Mouse (Mus musculus) forebrain, embryonic 10.5 days (tissue): ENCODE results near the gene Anxa4. TPM values are rescaled to one million over a fixed set of nuclear protein-coding genes. Genes with fewer than 3 reads are reported as not detected.
A peak's percentile ranks its signal among the peaks of the same experiment; 100 is the strongest.

ENCODE experiments used
- DNase-seq: peaks from one replicate; pipeline ENCODE4 v3.0.0-alpha.2; 2017; ENCODE audit warnings: low spot score; ENCODE audit errors: extremely low spot score
- H3K27ac ChIP-seq: fragments of 300-500 bp; sonication (generic); 2 replicates; pipeline ENCODE4 v1.5.1; 2016; ENCODE audit warnings: mild to moderate bottlenecking
- H3K27me3 ChIP-seq: fragments of 300-500 bp; sonication (generic); 2 replicates; pipeline ENCODE4 v1.6.1; 2016; ENCODE audit warnings: mild to moderate bottlenecking; ENCODE audit not compliant: poor library complexity, severe bottlenecking
- H3K36me3 ChIP-seq: fragments of 300-500 bp; sonication (generic); replicated peaks from 2 replicates; pipeline ENCODE4 v1.6.1; 2016; ENCODE audit warnings: mild to moderate bottlenecking, moderate library complexity
- H3K4me1 ChIP-seq: fragments of 300-500 bp; sonication (generic); 2 replicates; pipeline ENCODE4 v1.6.1; 2016
- H3K4me3 ChIP-seq: fragments of 300-500 bp; sonication (generic); 2 replicates; pipeline ENCODE4 v1.5.1; 2016; ENCODE audit warnings: mild to moderate bottlenecking, moderate library complexity
- H3K9me3 ChIP-seq: fragments of 300-500 bp; sonication (generic); 2 replicates; pipeline ENCODE4 v1.6.1; 2016; ENCODE audit warnings: mild to moderate bottlenecking, moderate library complexity
- WGBS: fragments of 180-500 bp; shearing (Covaris S2); methylation state at CpG from one replicate; pipeline ENCODE4 v1.1.7; 2016; 5-methylcytosine and 5-hydroxymethylcytosine counted together
- polyA plus RNA-seq: library from polyadenylated mRNA; unstranded; fragments of >200 nt; fragmentation: Nextera tagmentation; extraction: Ambion mirVana; gene quantifications from 2 replicates; pipeline ENCODE4 v1.2.1, GENCODE M21; 2016

Anxa4 gene
- polyA plus RNA-seq = 4.2 TPM in 2 replicates

GRCm38 (mm10) chr6:86793021-86793815 is at the start of gene Anxa4:
Gene Anxa4, minus strand, starts transcription at chr6:86793584.
- no peaks in the 10 kb centered on the region for H3K9me3 ChIP-seq
- H3K27ac ChIP-seq = peak within 1 kb of the TSS; percentile 67
- H3K4me3 ChIP-seq = peak within 1 kb of the TSS; percentile 69
- peaks cover 19% of the 10 kb centered on the region for H3K4me1 ChIP-seq
- H3K27me3 ChIP-seq = peaks cover 73% of the 10 kb centered on the region
- under 1% methylated on average over 41 of the region's 41 CpGs for WGBS
- peak; percentile 65 for DNase-seq
- H3K36me3 ChIP-seq = no peaks in the 10 kb centered on the region

GRCm38 (mm10) chr6:86841949-86842348 is 48.6 kb upstream of the Anxa4 start:
- H3K9me3 ChIP-seq = no peaks in the 10 kb centered on the region
- 72% methylated on average over 3 of the region's 3 CpGs for WGBS
- H3K4me3 ChIP-seq = no peak overlapping the region
- no peaks in the 10 kb centered on the region for H3K36me3 ChIP-seq
- H3K27ac ChIP-seq = no peak overlapping the region
- H3K27me3 ChIP-seq = no peaks in the 10 kb centered on the region
- no peak for DNase-seq
- no peaks in the 10 kb centered on the region for H3K4me1 ChIP-seq

GRCm38 (mm10) chr6:86839089-86839488 is 45.7 kb upstream of the Anxa4 start:
- no peak overlapping the region for H3K4me3 ChIP-seq

GRCm38 (mm10) chr6:86832802-86833502 is 39.6 kb upstream of the Anxa4 start:
- no peak overlapping the region for H3K4me3 ChIP-seq
- no peaks in the 10 kb centered on the region for H3K36me3 ChIP-seq
- H3K4me1 ChIP-seq = no peaks in the 10 kb centered on the region
- no peak for DNase-seq
- H3K27me3 ChIP-seq = no peaks in the 10 kb centered on the region
- H3K9me3 ChIP-seq = no peaks in the 10 kb centered on the region
- 88% methylated on average over 13 of the region's 13 CpGs for WGBS
- no peak overlapping the region for H3K27ac ChIP-seq

More at GRCm38 (mm10) chr6:86839089-86839488, 45.7 kb upstream of the Anxa4 start:
- Histone ChIP-seq H3K36me3 (no peaks in the 10 kb centered on the region), H3K27me3 (no peaks in the 10 kb centered on the region), H3K9me3 (no peaks in the 10 kb centered on the region), H3K4me1 (no peaks in the 10 kb centered on the region), H3K27ac (no peak overlapping the region)
- WGBS = 77% methylated on average over 2 of the region's 2 CpGs
- DNase-seq = no peak

- DNase-seq = no peak
- H3K4me3 ChIP-seq = no peak overlapping the region
- 0 out of 2 replicates have a peak overlapping the region, but pooled peaks have one; percentile 25 for H3K27ac ChIP-seq
- no peaks in the 10 kb centered on the region for H3K9me3 ChIP-seq
- H3K27me3 ChIP-seq = no peaks in the 10 kb centered on the region
- no peaks in the 10 kb centered on the region for H3K36me3 ChIP-seq
- WGBS = 86% methylated on average over 10 of the region's 10 CpGs
- H3K4me1 ChIP-seq = no peaks in the 10 kb centered on the region
Observed at GRCm38 (mm10) chr6:86830738-86831500, 37.5 kb upstream of the Anxa4 start.

GRCm38 (mm10) chr6:86829768-86830167 is 36.4 kb upstream of the Anxa4 start:
- no peaks in the 10 kb centered on the region for H3K36me3 ChIP-seq
- WGBS = 88% methylated on average over 6 of the region's 6 CpGs
- no peak overlapping the region for H3K4me3 ChIP-seq
- H3K27me3 ChIP-seq = no peaks in the 10 kb centered on the region
- H3K4me1 ChIP-seq = no peaks in the 10 kb centered on the region
- no peak for DNase-seq
- no peak overlapping the region for H3K27ac ChIP-seq
- H3K9me3 ChIP-seq = no peaks in the 10 kb centered on the region

GRCm38 (mm10) chr6:86827432-86827831 is 34.0 kb upstream of the Anxa4 start:
- no peak for DNase-seq
- Histone ChIP-seq H3K36me3 (no peaks in the 10 kb centered on the region), H3K4me1 (peaks cover 9% of the 10 kb centered on the region), H3K27ac (no peak overlapping the region), H3K4me3 (no peak overlapping the region), H3K9me3 (no peaks in the 10 kb centered on the region), H3K27me3 (peaks cover 22% of the 10 kb centered on the region)
- 86% methylated on average over 2 of the region's 2 CpGs for WGBS

GRCm38 (mm10) chr6:86824401-86824800 is 31.0 kb upstream of the Anxa4 start:
- no peak overlapping the region for H3K27ac ChIP-seq
- H3K9me3 ChIP-seq = no peaks in the 10 kb centered on the region
- WGBS = 95% methylated on average over 7 of the region's 7 CpGs

GRCm38 (mm10) chr6:86823824-86824223 is 30.4 kb upstream of the Anxa4 start:
- Histone ChIP-seq H3K27ac (no peak overlapping the region), H3K4me3 (no peak overlapping the region), H3K36me3 (no peaks in the 10 kb centered on the region), H3K4me1 (peaks cover 14% of the 10 kb centered on the region), H3K9me3 (no peaks in the 10 kb centered on the region), H3K27me3 (peaks cover 27% of the 10 kb centered on the region)
- 39% methylated on average over 10 of the region's 10 CpGs for WGBS
- no peak for DNase-seq

More at GRCm38 (mm10) chr6:86824401-86824800, 31.0 kb upstream of the Anxa4 start:
- Histone ChIP-seq H3K27me3 (peaks cover 27% of the 10 kb centered on the region), H3K4me1 (peaks cover 14% of the 10 kb centered on the region), H3K4me3 (no peak overlapping the region), H3K36me3 (no peaks in the 10 kb centered on the region)
- no peak for DNase-seq

- Histone ChIP-seq H3K27me3 (peaks cover 27% of the 10 kb centered on the region), H3K4me3 (0 out of 2 replicates have a peak overlapping the region, but pooled peaks have one; percentile 24), H3K27ac (no peak overlapping the region), H3K9me3 (no peaks in the 10 kb centered on the region), H3K36me3 (no peaks in the 10 kb centered on the region), H3K4me1 (peaks cover 14% of the 10 kb centered on the region)
- 29% methylated on average over 9 of the region's 9 CpGs for WGBS
- DNase-seq = no peak
Observed at GRCm38 (mm10) chr6:86823051-86823431, 29.7 kb upstream of the Anxa4 start.

- WGBS = 4% methylated on average over 19 of the region's 19 CpGs
- Histone ChIP-seq H3K27ac (no peak overlapping the region), H3K4me1 (peaks cover 14% of the 10 kb centered on the region), H3K27me3 (peaks cover 27% of the 10 kb centered on the region), H3K9me3 (no peaks in the 10 kb centered on the region), H3K36me3 (no peaks in the 10 kb centered on the region), H3K4me3 (peak overlapping the region; percentile 24)
- no peak for DNase-seq
Observed at GRCm38 (mm10) chr6:86822285-86823050, 29.1 kb upstream of the Anxa4 start.

- no peaks in the 10 kb centered on the region for H3K9me3 ChIP-seq
- no peak overlapping the region for H3K4me3 ChIP-seq
- H3K27me3 ChIP-seq = peaks cover 27% of the 10 kb centered on the region
- no peaks in the 10 kb centered on the region for H3K36me3 ChIP-seq
- no peak overlapping the region for H3K27ac ChIP-seq
- no peak for DNase-seq
- 72% methylated on average over 7 of the region's 7 CpGs for WGBS
- peaks cover 25% of the 10 kb centered on the region for H3K4me1 ChIP-seq
Observed at GRCm38 (mm10) chr6:86820690-86821089, 27.3 kb upstream of the Anxa4 start.
